Mouse (Mus musculus) heart, embryonic 12.5 days (tissue): ENCODE data around the gene Uqcc2. TPM values are rescaled to one million over a fixed set of nuclear protein-coding genes. Genes with fewer than 3 reads are reported as not detected.

Experiments
- ATAC-seq: fragments of 200-750 bp; cut with Nextera tagmentation; 2 replicates; pipeline ENCODE4 v1.8.0; 2017; ENCODE audit warnings: moderate TSS enrichment, moderate library complexity; ENCODE audit not compliant: insufficient number of reproducible peaks, low FRiP score
- H3K27ac ChIP-seq: fragments of 300-500 bp; sonication (generic); 2 replicates; pipeline ENCODE4 v1.5.1; 2016; ENCODE audit warnings: mild to moderate bottlenecking, moderate library complexity; ENCODE audit not compliant: poor library complexity, severe bottlenecking
- H3K27me3 ChIP-seq: fragments of 300-500 bp; sonication (generic); replicated peaks from 2 replicates; pipeline ENCODE4 v1.6.1; 2016; ENCODE audit warnings: mild to moderate bottlenecking, moderate library complexity
- H3K36me3 ChIP-seq: fragments of 300-500 bp; sonication (generic); 2 replicates; pipeline ENCODE4 v1.6.1; 2016; ENCODE audit warnings: mild to moderate bottlenecking, moderate library complexity
- H3K4me1 ChIP-seq: fragments of 300-500 bp; sonication (generic); replicated peaks from 2 replicates; pipeline ENCODE4 v1.6.1; 2016; ENCODE audit warnings: mild to moderate bottlenecking
- H3K4me2 ChIP-seq: fragments of 300-500 bp; sonication (generic); 2 replicates; pipeline ENCODE4 v1.6.1; 2016; ENCODE audit warnings: mild to moderate bottlenecking, moderate library complexity
- H3K4me3 ChIP-seq: fragments of 300-500 bp; sonication (generic); 2 replicates; pipeline ENCODE4 v1.5.1; 2016; ENCODE audit warnings: mild to moderate bottlenecking
- H3K9ac ChIP-seq: fragments of 300-500 bp; sonication (generic); 2 replicates; pipeline ENCODE4 v1.6.1; 2016; ENCODE audit warnings: mild to moderate bottlenecking, moderate library complexity
- H3K9me3 ChIP-seq: fragments of 300-500 bp; sonication (generic); replicated peaks from 2 replicates; pipeline ENCODE4 v1.6.1; 2016; ENCODE audit warnings: mild to moderate bottlenecking, moderate library complexity
- WGBS: fragments of 180-500 bp; shearing (Covaris S2); methylation state at CpG from one replicate; pipeline ENCODE4 v1.1.7; 2016; 5-methylcytosine and 5-hydroxymethylcytosine counted together
- polyA plus RNA-seq: library from polyadenylated mRNA; unstranded; fragments of >200 nt; fragmentation: Nextera tagmentation; extraction: Ambion mirVana; gene quantifications from 2 replicates; pipeline ENCODE4 v1.2.1, GENCODE M21; 2016

Uqcc2 gene
- polyA plus RNA-seq, 1 experiment from 2014 or later: 296 TPM

GRCm38 (mm10) chr17:27123813-27124375 lies 9.8 kb downstream of the Uqcc2 start:
- Histone ChIP-seq H3K9ac (no peak overlapping the region), H3K27me3 (no peaks in the 10 kb centered on the region), H3K27ac (no peak overlapping the region), H3K4me1 (peaks cover 18% of the 10 kb centered on the region), H3K4me3 (no peak overlapping the region), H3K4me2 (no peak overlapping the region), H3K9me3 (no peaks in the 10 kb centered on the region), H3K36me3 (peaks cover 39% of the 10 kb centered on the region)
- no peak for ATAC-seq
- 84% methylated on average over 7 of the region's 7 CpGs for WGBS

GRCm38 (mm10) chr17:27123103-27123502 lies 10.6 kb downstream of the Uqcc2 start:
- no peak overlapping the region for H3K4me2 ChIP-seq
- H3K36me3 ChIP-seq: peaks cover 40% of the 10 kb centered on the region
- WGBS: 73% methylated on average over 2 of the region's 2 CpGs
- H3K4me1 ChIP-seq: peaks cover 24% of the 10 kb centered on the region
- no peak overlapping the region for H3K27ac ChIP-seq
- H3K9ac ChIP-seq: no peak overlapping the region
- no peak overlapping the region for H3K4me3 ChIP-seq
- ATAC-seq: no peak
- H3K9me3 ChIP-seq: no peaks in the 10 kb centered on the region
- H3K27me3 ChIP-seq: no peaks in the 10 kb centered on the region

- no peak overlapping the region for H3K4me2 ChIP-seq
- no peaks in the 10 kb centered on the region for H3K9me3 ChIP-seq
- no peak overlapping the region for H3K9ac ChIP-seq
- H3K36me3 ChIP-seq: peaks cover 44% of the 10 kb centered on the region
- H3K4me3 ChIP-seq: no peak overlapping the region
- H3K27ac ChIP-seq: no peak overlapping the region
- H3K4me1 ChIP-seq: peaks cover 24% of the 10 kb centered on the region
- H3K27me3 ChIP-seq: no peaks in the 10 kb centered on the region
- WGBS: 81% methylated on average over 11 of the region's 11 CpGs
- ATAC-seq: no peak
Observed at GRCm38 (mm10) chr17:27122701-27123100, 11.0 kb downstream of the Uqcc2 start.

GRCm38 (mm10) chr17:27121781-27122180 lies 11.9 kb downstream of the Uqcc2 start:
- Histone ChIP-seq H3K4me2 (no peak overlapping the region), H3K4me3 (no peak overlapping the region), H3K36me3 (peaks cover 52% of the 10 kb centered on the region), H3K9ac (no peak overlapping the region), H3K9me3 (no peaks in the 10 kb centered on the region), H3K27ac (no peak overlapping the region), H3K27me3 (no peaks in the 10 kb centered on the region), H3K4me1 (peaks cover 24% of the 10 kb centered on the region)
- no peak for ATAC-seq
- 81% methylated on average over 7 of the region's 7 CpGs for WGBS

GRCm38 (mm10) chr17:27121266-27121665 lies 12.4 kb downstream of the Uqcc2 start:
- no peaks in the 10 kb centered on the region for H3K9me3 ChIP-seq
- H3K4me1 ChIP-seq: peaks cover 24% of the 10 kb centered on the region
- H3K4me2 ChIP-seq: no peak overlapping the region
- H3K4me3 ChIP-seq: no peak overlapping the region
- H3K27ac ChIP-seq: no peak overlapping the region
- no peak overlapping the region for H3K9ac ChIP-seq
- no peaks in the 10 kb centered on the region for H3K27me3 ChIP-seq
- whole genome bisulfite sequencing: 59% methylated on average over 14 of the region's 14 CpGs
- peaks cover 57% of the 10 kb centered on the region for H3K36me3 ChIP-seq
- ATAC-seq: no peak

- no peaks in the 10 kb centered on the region for H3K27me3 ChIP-seq
- peaks cover 61% of the 10 kb centered on the region for H3K36me3 ChIP-seq
- H3K9ac ChIP-seq: no peak overlapping the region
Observed at GRCm38 (mm10) chr17:27120561-27121024, 13.1 kb downstream of the Uqcc2 start.

GRCm38 (mm10) chr17:27119954-27120353 lies 13.8 kb downstream of the Uqcc2 start:
- H3K27ac ChIP-seq: no peak overlapping the region
- H3K4me1 ChIP-seq: peaks cover 24% of the 10 kb centered on the region
- peaks cover 60% of the 10 kb centered on the region for H3K36me3 ChIP-seq
- WGBS: 73% methylated on average over 8 of the region's 8 CpGs
- no peak for ATAC-seq
- no peaks in the 10 kb centered on the region for H3K27me3 ChIP-seq
- no peaks in the 10 kb centered on the region for H3K9me3 ChIP-seq
- no peak overlapping the region for H3K9ac ChIP-seq
- no peak overlapping the region for H3K4me3 ChIP-seq
- no peak overlapping the region for H3K4me2 ChIP-seq

More at GRCm38 (mm10) chr17:27120561-27121024, 13.1 kb downstream of the Uqcc2 start:
- H3K4me3 ChIP-seq: no peak overlapping the region
- peak overlapping the region; percentile 20; the same call in 1 of the 2 replicates for H3K4me2 ChIP-seq
- 18% methylated on average over 18 of the region's 18 CpGs for WGBS
- no peaks in the 10 kb centered on the region for H3K9me3 ChIP-seq
- no peak overlapping the region for H3K27ac ChIP-seq
- no peak for ATAC-seq
- H3K4me1 ChIP-seq: peaks cover 24% of the 10 kb centered on the region

- Histone ChIP-seq H3K4me3 (no peak overlapping the region), H3K9me3 (no peaks in the 10 kb centered on the region), H3K27ac (no peak overlapping the region), H3K4me2 (no peak overlapping the region), H3K27me3 (no peaks in the 10 kb centered on the region), H3K4me1 (peaks cover 24% of the 10 kb centered on the region), H3K36me3 (peaks cover 61% of the 10 kb centered on the region), H3K9ac (no peak overlapping the region)
- 77% methylated on average over 4 of the region's 4 CpGs for WGBS
- ATAC-seq: no peak
Observed at GRCm38 (mm10) chr17:27119540-27119895, 14.2 kb downstream of the Uqcc2 start.

- no peaks in the 10 kb centered on the region for H3K27me3 ChIP-seq
- peaks cover 21% of the 10 kb centered on the region for H3K4me1 ChIP-seq
- H3K27ac ChIP-seq: no peak overlapping the region
- no peaks in the 10 kb centered on the region for H3K9me3 ChIP-seq
- 72% methylated on average over 25 of the region's 25 CpGs for WGBS
- H3K9ac ChIP-seq: no peak overlapping the region
- ATAC-seq: no peak
- no peak overlapping the region for H3K4me2 ChIP-seq
- no peak overlapping the region for H3K4me3 ChIP-seq
- peaks cover 59% of the 10 kb centered on the region for H3K36me3 ChIP-seq
Observed at GRCm38 (mm10) chr17:27118676-27119539, 14.8 kb downstream of the Uqcc2 start.

GRCm38 (mm10) chr17:27110072-27110471 lies 23.6 kb downstream of the Uqcc2 start:
- H3K4me1 ChIP-seq: no peaks in the 10 kb centered on the region
- no peak for ATAC-seq
- H3K27me3 ChIP-seq: no peaks in the 10 kb centered on the region; the same call in 1 of the 2 replicates
- no peak overlapping the region for H3K4me2 ChIP-seq
- no peak overlapping the region for H3K27ac ChIP-seq
- WGBS: 84% methylated on average over 7 of the region's 7 CpGs
- peaks cover 32% of the 10 kb centered on the region for H3K36me3 ChIP-seq
- H3K4me3 ChIP-seq: no peak overlapping the region
- no peak overlapping the region for H3K9ac ChIP-seq
- no peaks in the 10 kb centered on the region for H3K9me3 ChIP-seq

GRCm38 (mm10) chr17:27107936-27108335 lies 25.8 kb downstream of the Uqcc2 start:
- H3K36me3 ChIP-seq: peaks cover 17% of the 10 kb centered on the region; the same call in 1 of the 2 replicates

More at GRCm38 (mm10) chr17:27107936-27108335, 25.8 kb downstream of the Uqcc2 start:
- WGBS: 83% methylated on average over 6 of the region's 6 CpGs
- no peak for ATAC-seq
- Histone ChIP-seq H3K27ac (no peak overlapping the region), H3K4me2 (no peak overlapping the region), H3K9ac (no peak overlapping the region), H3K4me1 (no peaks in the 10 kb centered on the region), H3K4me3 (no peak overlapping the region), H3K27me3 (no peaks in the 10 kb centered on the region), H3K9me3 (no peaks in the 10 kb centered on the region)
